Mouse (Mus musculus): Measurements from ENCODE around the gene Zc2hc1c.

DNA sequence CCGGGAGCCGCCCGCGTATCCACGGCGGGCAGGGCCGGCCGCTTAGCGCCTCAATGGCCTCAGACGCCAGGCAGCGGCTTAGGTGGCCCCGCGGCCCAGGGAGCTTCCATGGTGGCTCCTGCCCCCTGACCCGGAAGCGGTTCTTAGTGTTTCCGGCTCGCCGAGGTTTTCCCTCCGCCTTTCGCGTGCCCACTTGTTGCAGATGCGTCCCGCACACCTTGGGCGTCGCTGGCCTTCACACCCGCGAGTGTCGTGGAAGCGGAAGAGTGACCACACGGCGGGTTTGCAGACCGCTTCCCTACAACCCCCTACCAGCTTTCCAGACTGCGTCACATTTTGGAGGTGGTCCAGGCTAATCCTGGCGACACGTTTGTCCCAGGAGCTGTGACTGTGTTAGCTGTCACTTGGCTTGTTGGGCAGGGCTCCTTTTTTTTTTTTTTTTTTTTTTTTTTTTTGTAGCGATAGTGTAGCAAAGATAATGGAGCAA lies 50.9 kb downstream of the Zc2hc1c start, which contains the start of gene Nek9:
- no peak for TF ChIP-seq MYOD1 (IDR thresholded peaks at IDR 0.05; ENCODE audit: control insufficient read depth, insufficient read length, low read depth)
- no peak for TF ChIP-seq CTCF (IDR thresholded peaks at IDR 0.05; ENCODE audit: control insufficient read depth, insufficient read depth, insufficient read length)
- TF ChIP-seq MAX (IDR thresholded peaks at IDR 0.05) = peak; percentile 91
- TF ChIP-seq CEBPB (IDR thresholded peaks at IDR 0.05; ENCODE audit: low read depth) = no peak
- TF ChIP-seq USF1 (IDR thresholded peaks at IDR 0.05; ENCODE audit: low read depth) = no peak
- no peak for TF ChIP-seq MYOG (IDR thresholded peaks at IDR 0.05; ENCODE audit: control insufficient read depth, extremely low read depth, insufficient read length)
- no peak for TF ChIP-seq FOSL1 (IDR thresholded peaks at IDR 0.05; ENCODE audit: insufficient read depth, low read length, poor library complexity, severe bottlenecking)

Measured in C2C12 (cell line).